Mouse (Mus musculus) neural tube, embryonic 11.5 days (tissue): ENCODE data around the gene Cd300ld3. TPM values are rescaled to one million over a fixed set of nuclear protein-coding genes. Genes with fewer than 3 reads are reported as not detected.

Experiments used
- ATAC-seq: fragments of 200-750 bp; cut with Nextera tagmentation; 2 replicates; pipeline ENCODE4 v1.8.0; 2017; ENCODE audit warnings: moderate number of reproducible peaks, mild to moderate bottlenecking, moderate TSS enrichment, moderate library complexity; ENCODE audit not compliant: insufficient read depth, low FRiP score, low TSS enrichment
- DNase-seq: peaks from one replicate; pipeline ENCODE4 v3.0.0-alpha.2; 2015; ENCODE audit warnings: low spot score
- H3K27ac ChIP-seq: fragments of 300-500 bp; sonication (generic); 2 replicates; pipeline ENCODE4 v1.5.1; 2014; ENCODE audit warnings: low read depth, mild to moderate bottlenecking, low read length
- H3K27me3 ChIP-seq: fragments of 300-500 bp; sonication (generic); 2 replicates; pipeline ENCODE4 v1.6.1; 2014; ENCODE audit warnings: mild to moderate bottlenecking, low read length, mixed read lengths; ENCODE audit not compliant: control insufficient read depth, insufficient read depth
- H3K36me3 ChIP-seq: fragments of 300-500 bp; sonication (generic); 2 replicates; pipeline ENCODE4 v1.6.1; 2014; ENCODE audit warnings: mild to moderate bottlenecking, low read length, moderate library complexity, mixed read lengths; ENCODE audit not compliant: control insufficient read depth, insufficient read depth
- H3K4me1 ChIP-seq: fragments of 300-500 bp; sonication (generic); 2 replicates; pipeline ENCODE4 v1.6.1; 2014; ENCODE audit warnings: low read length, mixed read lengths; ENCODE audit not compliant: control insufficient read depth, insufficient read depth
- H3K4me2 ChIP-seq: fragments of 300-500 bp; sonication (generic); 2 replicates; pipeline ENCODE4 v1.6.1; 2014; ENCODE audit warnings: low read depth, mild to moderate bottlenecking, moderate library complexity
- H3K4me3 ChIP-seq: fragments of 300-500 bp; sonication (generic); 2 replicates; pipeline ENCODE4 v1.5.1; 2014; ENCODE audit warnings: low read depth, low read length
- H3K9ac ChIP-seq: fragments of 300-500 bp; sonication (generic); 2 replicates; pipeline ENCODE4 v1.6.1; 2014; ENCODE audit warnings: mild to moderate bottlenecking, low read length
- H3K9me3 ChIP-seq: fragments of 300-500 bp; sonication (generic); 2 replicates; pipeline ENCODE4 v1.6.1; 2016; ENCODE audit warnings: low read length; ENCODE audit not compliant: control insufficient read depth
- WGBS: fragments of 180-500 bp; shearing (Covaris S2); extraction: QIAGEN DNeasy Blood & Tissue Kit; methylation state at CpG from one replicate; pipeline ENCODE4 v1.1.7; 2014; 5-methylcytosine and 5-hydroxymethylcytosine counted together
- polyA plus RNA-seq: library from polyadenylated mRNA; unstranded; fragments of >200 nt; fragmentation: Nextera tagmentation; extraction: Ambion mirVana; gene quantifications from 2 replicates; pipeline ENCODE4 v1.2.1, GENCODE M21; 2014

Gene Cd300ld3
- polyA plus RNA-seq, 1 experiment from 2014 or later, result not detected

DNA sequence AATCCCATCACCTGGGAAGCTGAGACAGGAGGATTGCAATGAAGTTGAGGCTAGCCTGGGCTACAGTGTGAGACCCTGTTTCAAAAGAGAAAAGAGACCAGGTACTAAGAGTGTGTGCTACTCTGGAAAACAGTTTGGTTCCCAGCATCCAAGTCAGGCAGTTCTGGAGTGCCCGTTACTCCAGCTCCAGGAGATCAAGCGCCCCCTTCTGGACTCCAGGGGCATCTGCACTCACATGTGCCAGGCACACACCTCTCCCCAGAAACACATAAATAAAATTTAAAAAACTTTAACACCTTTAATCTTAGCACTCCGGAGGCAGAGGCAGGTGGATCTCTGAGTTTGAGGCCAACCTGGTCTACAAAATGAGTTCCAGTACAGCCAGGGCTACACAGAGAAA is 33.2 kb upstream of the Cd300ld3 start:
- no peak for ATAC-seq
- Histone ChIP-seq H3K4me3 (no peak overlapping the region), H3K4me2 (no peak overlapping the region), H3K4me1 (no peaks in the 10 kb centered on the region), H3K9me3 (no peaks in the 10 kb centered on the region), H3K9ac (no peak overlapping the region), H3K27me3 (no peaks in the 10 kb centered on the region), H3K36me3 (no peaks in the 10 kb centered on the region), H3K27ac (no peak overlapping the region)
- 65% methylated on average over 3 of the region's 3 CpGs for WGBS
- DNase-seq, result no peak

DNA sequence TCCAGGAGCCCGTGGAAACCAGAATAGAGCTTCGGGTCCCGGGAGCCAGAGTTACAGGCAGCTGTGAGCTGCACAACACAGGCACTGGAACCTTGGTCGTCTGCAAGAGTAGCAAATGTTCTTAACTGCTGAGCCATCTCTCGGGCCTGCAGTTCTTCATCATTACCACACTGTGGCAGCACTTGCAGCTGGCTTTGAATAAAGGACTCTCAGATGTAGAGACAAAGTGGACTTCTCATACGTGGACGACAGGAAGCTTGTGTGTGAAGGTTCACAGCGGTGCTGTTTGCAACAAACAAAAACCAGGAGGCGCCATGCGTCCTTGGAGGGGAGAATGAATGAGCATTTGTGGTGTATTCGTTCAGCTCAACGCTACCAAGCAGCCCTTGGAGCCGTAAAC is 32.7 kb upstream of the Cd300ld3 start:
- WGBS, result 32% methylated on average over 13 of the region's 13 CpGs
- Histone ChIP-seq H3K4me1 (no peaks in the 10 kb centered on the region), H3K27ac (no peak overlapping the region), H3K4me3 (no peak overlapping the region), H3K36me3 (no peaks in the 10 kb centered on the region), H3K27me3 (no peaks in the 10 kb centered on the region), H3K4me2 (no peak overlapping the region), H3K9me3 (no peaks in the 10 kb centered on the region), H3K9ac (no peak overlapping the region)
- peak; percentile 68 for DNase-seq
- ATAC-seq, result no peak

DNA sequence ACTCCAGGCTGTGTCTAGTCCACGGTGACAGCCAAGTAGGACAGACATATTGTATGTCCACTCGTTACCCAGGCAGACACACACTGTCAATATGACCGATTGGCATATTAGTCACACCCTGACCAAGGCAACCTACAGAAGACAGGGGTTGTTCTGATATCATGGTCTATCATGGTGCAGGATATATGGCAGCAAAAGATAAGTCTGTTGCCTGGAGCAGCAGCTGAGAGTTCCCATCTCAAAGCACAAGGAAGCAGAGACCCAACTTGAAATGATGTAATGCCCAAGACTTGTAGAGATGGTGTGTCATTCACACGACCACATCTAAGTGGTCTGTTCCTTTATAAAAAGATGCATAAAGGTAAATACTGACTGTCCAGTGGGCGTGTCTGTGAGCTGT is 30.5 kb upstream of the Cd300ld3 start:
- no peaks in the 10 kb centered on the region for H3K27me3 ChIP-seq
- no peaks in the 10 kb centered on the region for H3K4me1 ChIP-seq
- 85% methylated on average over 5 of the region's 5 CpGs for WGBS
- no peaks in the 10 kb centered on the region for H3K36me3 ChIP-seq
- no peak overlapping the region for H3K4me3 ChIP-seq
- no peak for ATAC-seq
- no peak overlapping the region for H3K27ac ChIP-seq
- H3K9ac ChIP-seq, result no peak overlapping the region
- H3K9me3 ChIP-seq, result no peaks in the 10 kb centered on the region
- H3K4me2 ChIP-seq, result no peak overlapping the region
- DNase-seq, result no peak

DNA sequence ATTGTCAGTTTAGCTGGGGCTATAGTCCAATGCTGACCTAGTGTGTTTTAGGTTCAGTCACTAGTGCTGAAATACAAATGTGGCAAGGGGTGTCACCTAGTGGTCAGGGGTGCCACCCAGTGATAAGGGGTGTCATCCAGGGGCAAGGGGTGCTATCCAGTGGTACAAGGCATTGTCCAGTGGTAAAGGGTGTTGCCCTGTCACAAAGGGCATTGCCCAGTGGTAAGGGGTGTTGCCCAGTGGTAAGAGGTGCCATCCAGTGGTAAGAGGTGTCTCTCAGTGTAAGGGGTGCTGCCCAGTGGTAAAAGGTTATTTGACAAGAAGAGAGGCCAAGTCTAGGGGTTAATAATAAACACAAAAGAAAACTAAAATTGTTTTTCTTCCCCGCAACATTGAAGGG is 29.2 kb upstream of the Cd300ld3 start:
- WGBS, result 96% methylated on average over 1 of the region's 1 CpGs

DNA sequence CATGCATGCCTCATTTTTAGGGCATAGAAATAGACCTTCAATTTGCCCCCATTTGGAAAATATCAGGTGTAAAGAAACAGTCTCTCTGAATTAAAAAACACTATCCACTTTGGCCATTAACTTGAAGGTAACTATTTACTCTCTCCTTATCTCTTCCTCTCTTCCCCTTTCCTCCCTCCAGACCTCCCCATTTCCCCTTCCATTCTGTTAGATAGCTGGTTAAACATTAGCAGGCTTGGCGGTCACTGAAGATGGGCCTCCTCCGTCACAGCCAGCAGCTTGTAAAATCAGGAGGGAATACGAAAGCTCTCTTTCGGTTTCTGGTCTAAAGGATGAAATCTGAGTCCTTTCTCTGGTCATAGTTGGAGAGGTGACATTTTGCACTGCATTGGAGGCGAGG is 27.6 kb upstream of the Cd300ld3 start:
- Histone ChIP-seq H3K4me1 (peaks cover 10% of the 10 kb centered on the region), H3K27ac (no peak overlapping the region), H3K4me3 (no peak overlapping the region), H3K9ac (no peak overlapping the region), H3K4me2 (no peak overlapping the region), H3K9me3 (no peaks in the 10 kb centered on the region), H3K27me3 (no peaks in the 10 kb centered on the region; the same call in 1 of the 2 replicates), H3K36me3 (no peaks in the 10 kb centered on the region)
- DNase-seq (no peak), ATAC-seq (no peak)
- WGBS, result 50% methylated on average over 5 of the region's 5 CpGs

More for the DNA sequence above, 29.2 kb upstream of the Cd300ld3 start:
- ATAC-seq (no peak), DNase-seq (no peak)
- Histone ChIP-seq H3K27ac (no peak overlapping the region), H3K9ac (no peak overlapping the region), H3K27me3 (no peaks in the 10 kb centered on the region; the same call in 1 of the 2 replicates), H3K4me3 (no peak overlapping the region), H3K4me1 (no peaks in the 10 kb centered on the region), H3K9me3 (no peaks in the 10 kb centered on the region), H3K36me3 (no peaks in the 10 kb centered on the region), H3K4me2 (no peak overlapping the region)

DNA sequence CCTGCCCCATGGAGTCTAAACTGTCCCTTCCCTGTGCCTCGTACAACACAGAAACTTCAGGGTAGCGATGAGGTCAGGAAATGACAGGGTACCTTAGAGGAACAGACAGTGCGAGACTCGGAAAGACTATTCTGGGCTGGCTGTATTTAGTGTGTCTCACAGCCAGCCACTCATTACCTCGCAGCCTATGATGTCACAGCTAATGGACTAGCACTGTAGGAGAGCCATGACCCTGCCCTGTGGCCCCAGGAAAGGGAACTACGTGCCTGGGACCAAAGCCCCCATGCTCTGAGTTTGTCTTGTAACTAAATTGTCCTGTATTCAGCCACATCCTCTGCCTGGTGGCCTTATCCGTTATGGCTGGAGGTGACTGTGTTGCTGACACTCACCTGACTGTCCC is 27.2 kb upstream of the Cd300ld3 start:
- ATAC-seq, result no peak
- H3K27ac ChIP-seq, result no peak overlapping the region
- no peak overlapping the region for H3K9ac ChIP-seq
- H3K27me3 ChIP-seq, result no peaks in the 10 kb centered on the region; the same call in 1 of the 2 replicates
- H3K4me1 ChIP-seq, result peaks cover 15% of the 10 kb centered on the region
- no peak overlapping the region for H3K4me3 ChIP-seq
- no peak for DNase-seq
- no peak overlapping the region for H3K4me2 ChIP-seq
- H3K36me3 ChIP-seq, result no peaks in the 10 kb centered on the region
- H3K9me3 ChIP-seq, result no peaks in the 10 kb centered on the region
- 71% methylated on average over 7 of the region's 7 CpGs for WGBS

DNA sequence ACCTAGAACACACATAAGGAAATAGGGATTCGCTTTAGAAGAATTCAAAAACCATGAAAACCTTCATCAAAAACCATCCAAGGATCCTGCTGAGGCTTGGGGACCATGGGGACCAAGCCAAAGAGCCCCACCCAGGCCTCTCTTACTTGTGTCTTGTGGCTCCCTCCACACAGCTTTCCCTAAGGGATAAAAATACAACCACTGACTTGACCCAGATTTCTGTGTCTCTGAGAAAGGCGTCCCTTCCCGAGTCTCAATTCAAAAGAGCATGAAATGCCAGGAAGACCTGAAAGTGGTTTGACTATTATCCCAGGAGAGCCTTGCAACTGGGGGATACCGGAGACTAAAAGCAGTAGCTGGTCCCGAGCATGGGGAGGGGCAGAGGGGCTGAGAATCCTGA is 24.8 kb upstream of the Cd300ld3 start:
- 66% methylated on average over 5 of the region's 5 CpGs for WGBS
- Histone ChIP-seq H3K4me2 (no peak overlapping the region), H3K9ac (no peak overlapping the region), H3K36me3 (no peaks in the 10 kb centered on the region), H3K27ac (no peak overlapping the region), H3K27me3 (peaks cover 5% of the 10 kb centered on the region), H3K4me1 (peaks cover 15% of the 10 kb centered on the region), H3K9me3 (no peaks in the 10 kb centered on the region), H3K4me3 (no peak overlapping the region)
- DNase-seq, result no peak
- no peak for ATAC-seq

DNA sequence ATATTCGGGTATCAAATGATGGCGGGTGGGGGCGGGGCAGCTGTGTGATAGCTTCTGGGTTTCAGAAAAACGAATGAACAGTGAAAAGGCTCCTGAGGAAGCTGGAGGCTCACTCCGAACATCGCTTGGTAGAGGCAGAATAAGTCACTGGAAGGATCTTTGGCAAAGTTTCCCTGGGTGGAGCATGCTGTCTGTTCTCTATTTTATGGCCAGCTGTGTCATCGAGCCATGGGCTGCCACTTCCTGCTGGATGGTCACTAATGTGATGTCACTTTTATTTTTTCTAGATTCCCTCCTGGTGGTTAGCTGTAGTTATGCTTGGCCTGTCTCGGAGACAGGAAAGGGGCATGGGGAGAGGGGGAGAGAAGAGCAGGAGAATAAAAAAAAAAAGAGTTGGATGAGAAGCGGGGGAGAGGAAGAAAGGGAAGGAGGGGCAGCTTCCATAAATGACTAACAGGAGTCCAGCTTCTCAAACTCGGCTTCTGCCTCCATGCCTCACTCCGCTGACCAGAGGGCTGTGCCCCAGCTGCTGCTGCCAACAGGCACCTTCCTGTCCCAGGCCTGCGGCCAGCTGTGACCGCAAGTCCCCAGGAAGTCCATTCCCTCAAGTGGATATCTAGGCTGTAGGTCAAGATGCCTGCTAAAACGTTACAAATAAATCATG is 23.6 kb upstream of the Cd300ld3 start:
- WGBS, result 13% methylated on average over 14 of the region's 14 CpGs
- Histone ChIP-seq H3K9me3 (no peaks in the 10 kb centered on the region), H3K27ac (peak overlapping the region; percentile 58; the same call in 1 of the 2 replicates), H3K4me3 (no peak overlapping the region), H3K4me2 (peak overlapping the region; percentile 27), H3K36me3 (no peaks in the 10 kb centered on the region), H3K9ac (no peak overlapping the region), H3K4me1 (peaks cover 15% of the 10 kb centered on the region), H3K27me3 (peaks cover 5% of the 10 kb centered on the region)
- ATAC-seq, result no peak
- DNase-seq, result peak; percentile 45

DNA sequence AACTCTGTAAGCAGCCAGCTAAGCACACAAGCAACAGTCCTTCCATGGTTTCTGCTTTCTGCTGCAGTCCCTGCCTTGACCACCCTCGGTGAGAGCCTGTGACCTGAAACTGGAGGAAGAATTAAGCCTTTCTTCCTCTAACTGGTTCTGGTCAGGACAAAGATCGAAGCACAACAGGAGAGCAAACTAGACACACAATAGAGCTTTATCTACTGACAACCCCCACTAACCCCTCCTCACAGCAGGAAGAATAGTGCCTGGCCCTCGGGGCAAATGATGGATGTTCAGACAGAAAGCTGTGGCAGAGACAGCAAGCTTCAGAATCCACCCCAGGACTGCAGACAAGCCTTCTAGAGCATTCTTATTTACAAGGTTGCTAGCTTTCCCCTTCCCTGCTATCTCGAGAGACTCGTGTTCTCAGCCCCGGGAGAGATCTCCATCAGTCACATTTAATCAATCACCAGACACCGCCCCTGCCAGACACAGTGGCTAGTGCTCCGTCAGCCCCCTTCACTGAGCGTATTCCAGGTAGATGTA is 22.9 kb upstream of the Cd300ld3 start:
- WGBS, result 7% methylated on average over 9 of the region's 9 CpGs
- H3K27ac ChIP-seq, result peak overlapping the region; percentile 58; the same call in 1 of the 2 replicates
- no peaks in the 10 kb centered on the region for H3K36me3 ChIP-seq
- DNase-seq (peak; percentile 63), ATAC-seq (no peak)
- no peak overlapping the region for H3K9ac ChIP-seq
- H3K9me3 ChIP-seq, result no peaks in the 10 kb centered on the region
- H3K4me2 ChIP-seq, result peak overlapping the region; percentile 27
- H3K27me3 ChIP-seq, result peaks cover 5% of the 10 kb centered on the region
- peaks cover 15% of the 10 kb centered on the region for H3K4me1 ChIP-seq
- H3K4me3 ChIP-seq, result no peak overlapping the region
